Mouse (Mus musculus) erythroblast, embryonic 14.5 days (primary cell): ENCODE data around the gene Nav3.

Experiments used
- GATA1 ChIP-seq: IDR thresholded peaks from 2 replicates; pipeline ENCODE4 v1.6.1; 2012; ENCODE audit warnings: low read length, inconsistent platforms, mixed read lengths
- TAL1 ChIP-seq: IDR thresholded peaks from 3 replicates; pipeline ENCODE4 v1.6.1; 2012; ENCODE audit warnings: low read length, inconsistent platforms, mixed read lengths

DNA sequence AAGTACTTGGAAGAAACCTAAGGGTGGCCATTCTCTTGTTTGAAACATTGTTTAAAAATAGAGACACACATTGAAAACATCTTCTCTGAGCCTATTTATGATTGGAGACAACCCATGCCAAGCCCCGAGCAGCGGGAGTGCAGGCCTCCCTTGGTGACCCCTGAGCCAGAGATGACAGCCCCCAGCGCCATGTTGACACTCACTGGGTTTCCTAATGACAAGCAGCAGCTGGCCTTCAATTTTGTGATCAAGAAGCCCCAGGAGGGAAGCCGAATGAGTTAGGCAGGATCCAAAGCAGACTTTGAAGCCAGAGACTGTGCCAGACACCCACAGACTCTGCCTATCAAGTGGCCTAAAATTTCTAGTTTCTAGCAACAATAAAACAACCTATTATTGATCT is 263.1 kb downstream of the Nav3 start:
- no peak for TF ChIP-seq GATA1
- no peak for TF ChIP-seq TAL1
